Mouse (Mus musculus) cerebellum, adult 2 months (tissue): ENCODE data around the gene Rabgap1l. TPM values are rescaled to one million over a fixed set of nuclear protein-coding genes. Genes with fewer than 3 reads are reported as not detected.

ENCODE experiments used
- DNase-seq, 2 experiments: peaks; one replicate each; pipeline ENCODE4 v3.0.0; 2021
- H3K27ac ChIP-seq: fragments of 200-500 bp; 2 replicates; pipeline ENCODE4 v1.5.1; 2012; ENCODE audit warnings: low read length, control low read depth, inconsistent platforms; ENCODE audit not compliant: insufficient read depth
- H3K27me3 ChIP-seq: fragments of 200-500 bp; 2 replicates; pipeline ENCODE4 v1.6.1; 2012; ENCODE audit warnings: inconsistent platforms, mild to moderate bottlenecking, low read length, moderate library complexity; ENCODE audit not compliant: control insufficient read depth, insufficient read depth
- H3K4me1 ChIP-seq: fragments of 200-500 bp; 2 replicates; pipeline ENCODE4 v1.6.1; 2011; ENCODE audit warnings: low read length; ENCODE audit not compliant: control insufficient read depth, insufficient read depth
- H3K4me3 ChIP-seq: fragments of 200-500 bp; replicated peaks from 2 replicates; pipeline ENCODE3; 2011; ENCODE audit warnings: mild to moderate bottlenecking, low read depth, low read length, control low read depth; ENCODE audit not compliant: insufficient read depth
- CTCF ChIP-seq: fragments of 200-500 bp; IDR thresholded peaks from 2 replicates; pipeline ENCODE4 v1.5.1; 2011; ENCODE audit warnings: low read depth, mild to moderate bottlenecking, control low read depth, low read length, moderate library complexity, borderline replicate concordance; ENCODE audit not compliant: insufficient read depth
- POLR2A ChIP-seq: fragments of 200-500 bp; IDR thresholded peaks from 2 replicates; pipeline ENCODE4 v1.6.1; 2011; ENCODE audit warnings: low read length, control low read depth, borderline replicate concordance; ENCODE audit not compliant: insufficient read depth
- WGBS: fragments of 180-500 bp; shearing (Covaris S2); methylation state at CpG from one replicate; pipeline ENCODE4 v1.1.7; 2018; 5-methylcytosine and 5-hydroxymethylcytosine counted together
- polyA plus RNA-seq: library from polyadenylated mRNA; depleted of rRNA; stranded (reverse); fragments of >200 nt; gene quantifications from 2 replicates; pipeline ENCODE4 v1.2.3, GENCODE M21; 2012

Gene Rabgap1l
- polyA plus RNA-seq, 1 experiment: 57.7 TPM

DNA sequence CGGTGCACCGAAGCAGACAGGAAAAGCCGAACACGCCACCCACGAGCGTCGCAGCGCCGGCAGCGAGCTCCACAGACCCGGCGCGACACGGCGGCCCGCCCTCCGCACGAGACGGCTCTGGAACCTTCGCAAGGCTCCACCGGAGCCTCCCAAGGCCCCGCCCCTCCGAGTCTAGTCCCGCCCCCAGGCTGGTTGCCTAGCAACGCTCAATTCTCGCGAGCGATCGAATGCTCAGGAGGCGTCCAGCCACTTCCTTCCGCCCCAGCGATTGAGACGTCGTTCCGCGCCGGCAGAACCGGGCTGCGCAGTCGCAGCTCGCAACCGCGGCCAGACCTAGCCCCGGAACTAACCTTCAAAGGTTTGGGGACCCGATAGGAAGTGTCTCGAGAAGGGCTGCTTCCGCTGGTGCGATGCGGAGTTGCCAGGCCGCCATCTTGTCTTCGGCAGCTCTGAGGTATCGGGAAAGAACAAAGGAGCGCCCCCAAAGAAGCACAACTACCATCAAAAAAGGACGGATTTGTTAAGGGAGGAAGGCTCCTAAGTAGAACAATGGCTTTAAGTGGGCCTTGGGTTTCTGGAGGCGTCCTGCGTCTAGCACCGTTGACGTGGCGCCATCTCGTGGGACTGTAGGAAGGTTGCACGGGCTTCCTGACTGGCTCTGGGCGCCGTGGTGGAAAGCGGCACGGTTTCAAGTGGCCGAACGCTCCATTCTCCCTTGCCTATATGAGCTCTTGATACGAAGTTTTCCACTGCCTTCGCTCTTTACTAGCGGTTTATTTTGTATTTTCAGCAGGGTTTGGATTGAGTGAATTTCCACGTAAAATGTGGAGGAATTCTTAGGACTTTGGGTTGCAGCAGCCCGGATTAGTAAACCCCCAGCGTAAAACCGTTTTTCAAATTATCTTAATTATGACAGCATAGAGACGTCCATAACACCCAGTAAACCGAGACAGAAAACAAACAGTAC, 580.0 kb downstream of the Rabgap1l start, which contains the start of gene Cacybp:
Cacybp (minus strand) TSS at position 173 of the 967 bp plus-strand sequence.
- H3K27ac ChIP-seq: peak within 1 kb of the TSS; percentile 98
- DNase-seq: peak; percentile 99 to 100
- TF ChIP-seq POLR2A: peak; percentile 83
- TF ChIP-seq CTCF: peak; percentile 85
- H3K4me1 ChIP-seq: peaks cover 2% of the 10 kb centered on the region; the same call in 1 of the 2 replicates
- WGBS: under 1% methylated on average over 74 of the region's 76 CpGs
- peak within 1 kb of the TSS; percentile 91 for H3K4me3 ChIP-seq
- H3K27me3 ChIP-seq: no peaks in the 10 kb centered on the region

DNA sequence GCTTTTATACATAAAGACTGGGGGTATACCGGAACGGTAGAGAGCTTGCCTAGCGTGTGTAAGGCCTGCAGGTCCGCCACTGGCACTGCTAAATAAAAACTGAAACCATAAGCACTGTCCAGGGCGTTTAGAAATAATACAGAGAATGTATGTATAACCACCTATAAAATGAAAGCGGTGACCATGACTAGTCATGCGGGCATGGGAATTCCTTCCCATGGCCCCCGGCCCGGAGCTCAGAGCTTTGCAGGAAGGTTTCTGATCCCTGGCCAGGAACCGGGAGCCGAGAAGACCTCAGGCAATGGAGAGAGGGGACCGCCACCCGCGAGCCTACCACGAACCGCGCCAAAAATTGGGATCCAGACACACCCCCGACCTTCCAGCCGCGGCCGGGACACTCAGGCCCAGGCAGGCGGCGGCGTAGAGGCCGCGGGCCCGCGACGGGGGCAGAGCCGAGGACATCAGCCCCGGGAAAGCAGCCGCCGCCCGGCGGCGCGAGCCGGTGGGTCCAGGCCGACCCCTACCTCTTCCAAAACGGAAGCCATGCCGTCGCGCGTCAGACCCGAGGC, 580.8 kb downstream of the Rabgap1l start:
- H3K27me3 ChIP-seq: no peaks in the 10 kb centered on the region

GRCm38 (mm10) chr1:160211597-160212122, 581.4 kb downstream of the Rabgap1l start:
- no peak overlapping the region for H3K27ac ChIP-seq
- no peak for DNase-seq
- WGBS: 1% methylated on average over 8 of the region's 8 CpGs
- peak overlapping the region; percentile 70 for H3K4me3 ChIP-seq
- peaks cover 2% of the 10 kb centered on the region; the same call in 1 of the 2 replicates for H3K4me1 ChIP-seq
- H3K27me3 ChIP-seq: no peaks in the 10 kb centered on the region
- TF ChIP-seq POLR2A (no peak), CTCF (no peak)

More for the DNA sequence above, 580.8 kb downstream of the Rabgap1l start:
- Histone ChIP-seq H3K27ac (peak overlapping the region; percentile 49), H3K4me3 (peak overlapping the region; percentile 70), H3K4me1 (peaks cover 2% of the 10 kb centered on the region; the same call in 1 of the 2 replicates)
- no peak for DNase-seq
- under 1% methylated on average over 45 of the region's 45 CpGs for WGBS
- TF ChIP-seq CTCF (no peak), POLR2A (no peak)

DNA sequence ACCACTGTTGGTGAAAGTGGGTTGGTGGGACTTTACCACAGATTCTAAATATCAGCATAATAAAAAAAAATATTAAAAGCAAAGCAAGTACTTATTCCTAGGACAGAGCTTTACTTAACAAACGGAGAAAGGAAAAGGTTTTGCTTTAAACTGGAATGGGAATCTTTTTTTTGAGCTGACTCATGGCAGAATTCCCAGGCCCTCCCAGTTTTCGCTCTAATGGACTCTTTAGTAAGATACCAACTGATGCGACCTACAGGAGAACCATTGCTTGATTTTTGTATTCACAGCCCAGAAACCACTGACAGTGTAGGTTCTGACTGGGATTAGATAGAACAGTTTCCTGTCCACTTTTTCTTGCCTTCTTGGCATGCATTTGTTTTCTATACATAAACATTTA, 582.4 kb downstream of the Rabgap1l start:
- DNase-seq: no peak
- no peak for TF ChIP-seq CTCF
- no peak for TF ChIP-seq POLR2A
- Histone ChIP-seq H3K27me3 (no peaks in the 10 kb centered on the region), H3K27ac (no peak overlapping the region), H3K4me1 (peaks cover 2% of the 10 kb centered on the region; the same call in 1 of the 2 replicates), H3K4me3 (no peak overlapping the region)
- 12% methylated on average over 3 of the region's 3 CpGs for WGBS

GRCm38 (mm10) chr1:160209844-160210243, 583.2 kb downstream of the Rabgap1l start:
- DNase-seq: no peak
- Histone ChIP-seq H3K27me3 (no peaks in the 10 kb centered on the region), H3K4me1 (peaks cover 2% of the 10 kb centered on the region; the same call in 1 of the 2 replicates), H3K27ac (no peak overlapping the region), H3K4me3 (no peak overlapping the region)
- WGBS: 33% methylated on average over 2 of the region's 2 CpGs
- TF ChIP-seq CTCF (no peak), POLR2A (no peak)

GRCm38 (mm10) chr1:160205486-160205885, 587.5 kb downstream of the Rabgap1l start:
- Histone ChIP-seq H3K4me1 (no peaks in the 10 kb centered on the region), H3K27ac (no peak overlapping the region), H3K4me3 (no peak overlapping the region), H3K27me3 (no peaks in the 10 kb centered on the region)
- TF ChIP-seq POLR2A: no peak
- no peak for TF ChIP-seq CTCF
- no peak for DNase-seq

GRCm38 (mm10) chr1:160195337-160195663, 597.7 kb downstream of the Rabgap1l start:
- no peaks in the 10 kb centered on the region for H3K27me3 ChIP-seq
- H3K27ac ChIP-seq: peak overlapping the region; percentile 69
- WGBS: 0% methylated on average over 13 of the region's 13 CpGs
- DNase-seq: no peak
- no peak for TF ChIP-seq CTCF
- TF ChIP-seq POLR2A: no peak
- peaks cover 4% of the 10 kb centered on the region; the same call in 1 of the 2 replicates for H3K4me1 ChIP-seq
- H3K4me3 ChIP-seq: peak overlapping the region; percentile 99
